Mouse (Mus musculus): ENCODE measurements around the gene Mob1a. TPM values are rescaled to one million over a fixed set of nuclear protein-coding genes. Genes with fewer than 3 reads are reported as not detected.

Mob1a gene
- total and polyA plus RNA-seq, 3 experiments = 57.0 to 120 (median 74.7) TPM

GRCm38 (mm10) chr6:83361523-83362248 is 35.9 kb downstream of the Mob1a start:
- Histone ChIP-seq H3K4me3 (ENCODE audit: control insufficient read depth in 1 of 2, insufficient read depth in 1 of 2, low read depth in 2 of 2, low read length in 2 of 2) (no peak overlapping the region), H3K36me3 (ENCODE audit: control insufficient read depth in 1 of 2, insufficient read depth in 2 of 2, low read length in 2 of 2) (peaks cover 2 to 9% of the 10 kb centered on the region in 2 experiments; a peak in 3 of 4 replicates), H3K9me3 (replicated peaks; ENCODE audit: insufficient read depth, low read length) (no peaks in the 10 kb centered on the region), H3K79me2 (ENCODE audit: control insufficient read depth, insufficient read depth, low read length, poor library complexity) (no peaks in the 10 kb centered on the region), H3K27ac (ENCODE audit: control insufficient read depth, low read depth, low read length) (no peak overlapping the region), H3K4me1 (ENCODE audit: control insufficient read depth in 1 of 2, insufficient read depth in 2 of 2, low read length in 2 of 2) (peaks cover 0 to 17% of the 10 kb centered on the region in 2 experiments; a peak in 2 of 4 replicates), H3K9ac (ENCODE audit: control insufficient read depth, low read depth, low read length, poor library complexity, severe bottlenecking) (no peak overlapping the region), H3K27me3 (ENCODE audit: control insufficient read depth in 1 of 2, insufficient read depth in 2 of 2, low read length in 2 of 2) (no peaks in the 10 kb centered on the region)
- TF ChIP-seq POLR2AphosphoS2 (IDR thresholded peaks at IDR 0.05; ENCODE audit: low read length) = peak; percentile 46; the same call in 1 of the 2 replicates
- TF ChIP-seq BHLHE40 (IDR thresholded peaks at IDR 0.05; ENCODE audit: borderline replicate concordance, low read depth, low read length) = no peak
- TF ChIP-seq RAD21 (IDR thresholded peaks at IDR 0.05; ENCODE audit: low read depth, low read length) = no peak
- no peak for TF ChIP-seq POLR2AphosphoS5 (IDR thresholded peaks at IDR 0.05; ENCODE audit: borderline replicate concordance, low read depth, low read length)
- TF ChIP-seq MEF2A (IDR thresholded peaks at IDR 0.05; ENCODE audit: extremely low read depth, insufficient replicate concordance, low read depth, low read length, poor library complexity, severe bottlenecking) = no peak
- TF ChIP-seq ZC3H11A (IDR thresholded peaks at IDR 0.05; ENCODE audit: low read depth, low read length) = no peak
- TF ChIP-seq ZMIZ1 (IDR thresholded peaks at IDR 0.05; ENCODE audit: low read depth, low read length) = no peak
- TF ChIP-seq MAFK (IDR thresholded peaks at IDR 0.05; ENCODE audit: borderline replicate concordance, low read depth, low read length) = no peak
- no peak for TF ChIP-seq MYB (IDR thresholded peaks at IDR 0.05; ENCODE audit: low read depth, low read length)
- no peak for TF ChIP-seq USF1 (IDR thresholded peaks at IDR 0.05; ENCODE audit: low read depth, low read length)
- no peak for TF ChIP-seq E2F4 (IDR thresholded peaks at IDR 0.05; ENCODE audit: borderline replicate concordance, low read depth, low read length)
- TF ChIP-seq HCFC1 (IDR thresholded peaks at IDR 0.05; ENCODE audit: low read depth, low read length) = no peak
- TF ChIP-seq RCOR1 (IDR thresholded peaks at IDR 0.05; ENCODE audit: low read depth, low read length) = peak; percentile 70
- TF ChIP-seq ETS1 (IDR thresholded peaks at IDR 0.05; ENCODE audit: low read depth, low read length) = 0 out of 2 replicates have a peak, but pooled peaks have one; percentile 30
- no peak for TF ChIP-seq ZNF384 (IDR thresholded peaks at IDR 0.05; ENCODE audit: low read depth, low read length)
- TF ChIP-seq UBTF (IDR thresholded peaks at IDR 0.05; ENCODE audit: borderline replicate concordance, insufficient read depth, low read depth, low read length) = no peak
- TF ChIP-seq JUND (IDR thresholded peaks at IDR 0.05; ENCODE audit: low read depth, low read length) = no peak
- TF ChIP-seq GATA1 (IDR thresholded peaks at IDR 0.05; ENCODE audit: low read depth, low read length) = no peak
- no peak for TF ChIP-seq MAZ (IDR thresholded peaks at IDR 0.05; ENCODE audit: low read depth, low read length)
- no peak for TF ChIP-seq ELF1 (IDR thresholded peaks at IDR 0.05; ENCODE audit: low read depth, low read length)
- TF ChIP-seq KAT2A (conservative IDR thresholded peaks at IDR 0.05; ENCODE audit: low read depth, low read length) = no peak
- TF ChIP-seq ZKSCAN1 (IDR thresholded peaks at IDR 0.05; ENCODE audit: low read depth, low read length) = no peak
- no peak; the same call in 1 of the 2 replicates for TF ChIP-seq SMC3 (IDR thresholded peaks at IDR 0.05; ENCODE audit: low read depth, low read length)
- 0 out of 2 replicates have a peak, but pooled peaks have one; percentile 28 for TF ChIP-seq SIN3A (IDR thresholded peaks at IDR 0.05; ENCODE audit: low read length)
- TF ChIP-seq USF2 (IDR thresholded peaks at IDR 0.05; ENCODE audit: borderline replicate concordance in 1 of 2, insufficient read depth in 1 of 2, low read depth in 1 of 2, low read length in 2 of 2) = no peak
- TF ChIP-seq EP300 (IDR thresholded peaks at IDR 0.05; ENCODE audit: low read depth in 1 of 2, low read length in 2 of 2) = peak in 1 of 2 experiments; percentile 32; a peak in 1 of 4 replicates
- TF ChIP-seq NRF1 (IDR thresholded peaks at IDR 0.05; ENCODE audit: insufficient read depth, low read depth, low read length, poor library complexity, severe bottlenecking) = no peak
- DNase-seq (ENCODE audit: low read depth, low spot score) = peak; percentile 25

All from MEL (cell line).